Mouse (Mus musculus) inflammation-experienced regulatory T-cells, adult 16 weeks (primary cell): ENCODE measurements around the gene Olfr1301. TPM values are rescaled to one million over a fixed set of nuclear protein-coding genes. Genes with fewer than 3 reads are reported as not detected.

ENCODE experiments used
- polyA plus RNA-seq: library from polyadenylated mRNA; unstranded; fragments of 100-300 nt; shearing (Covaris generic); gene quantifications from one replicate; pipeline ENCODE4 v1.2.1, GENCODE M21; 2017

Olfr1301 gene
- not detected for polyA plus RNA-seq

GRCm38 (mm10) chr2:111750706-111751105 lies at the start of gene Olfr1301:
Gene Olfr1301 (plus strand): TSS chr2:111751006.

GRCm38 (mm10) chr2:111777129-111777528 lies 26.3 kb downstream of the Olfr1301 start, which contains the start of gene Olfr1302:
Gene Olfr1302 (plus strand): TSS chr2:111777429.

Other genes with a start within 250 kb of the Olfr1301 start
- not detected for gene Olfr1293-ps, start 225.8 kb upstream of the Olfr1301 start, polyA plus RNA-seq
- gene Olfr1294, start 210.7 kb upstream of the Olfr1301 start, polyA plus RNA-seq, result not detected
- gene Olfr1295, start 181.3 kb upstream of the Olfr1301 start, polyA plus RNA-seq, result not detected
- gene Olfr1297, start 124.5 kb upstream of the Olfr1301 start, polyA plus RNA-seq, result not detected
- not detected for gene Olfr1298, start 101.8 kb upstream of the Olfr1301 start, polyA plus RNA-seq
- gene Olfr1299, start 89.6 kb upstream of the Olfr1301 start, polyA plus RNA-seq, result not detected
- gene Olfr1302, start 26.4 kb downstream of the Olfr1301 start, polyA plus RNA-seq, result not detected
- not detected for gene Olfr1303, start 69.3 kb downstream of the Olfr1301 start, polyA plus RNA-seq
- not detected for gene Olfr1305, start 126.1 kb downstream of the Olfr1301 start, polyA plus RNA-seq
- gene Olfr1306, start 165.3 kb downstream of the Olfr1301 start, polyA plus RNA-seq, result not detected
- gene Olfr1307, start 198.4 kb downstream of the Olfr1301 start, polyA plus RNA-seq, result 0.02 TPM
- not detected for gene Olfr1308, start 213.9 kb downstream of the Olfr1301 start, polyA plus RNA-seq
- gene Olfr1309, start 239.3 kb downstream of the Olfr1301 start, polyA plus RNA-seq, result not detected